Mouse (Mus musculus) hindlimb bud, embryonic 11.5 days (tissue): Measurements from ENCODE around the gene Olfr1356.
"Not testable (repeated sequence)": the region's sequence is repeated elsewhere in the genome, so short reads cannot be mapped to it uniquely, and the experiment has no call there.

Source experiments
- DNase-seq: peaks from one replicate; pipeline ENCODE4 v3.0.0-alpha.2; 2012; ENCODE audit warnings: low read depth, low spot score; ENCODE audit errors: extremely low spot score

Olfr1356 gene

DNA sequence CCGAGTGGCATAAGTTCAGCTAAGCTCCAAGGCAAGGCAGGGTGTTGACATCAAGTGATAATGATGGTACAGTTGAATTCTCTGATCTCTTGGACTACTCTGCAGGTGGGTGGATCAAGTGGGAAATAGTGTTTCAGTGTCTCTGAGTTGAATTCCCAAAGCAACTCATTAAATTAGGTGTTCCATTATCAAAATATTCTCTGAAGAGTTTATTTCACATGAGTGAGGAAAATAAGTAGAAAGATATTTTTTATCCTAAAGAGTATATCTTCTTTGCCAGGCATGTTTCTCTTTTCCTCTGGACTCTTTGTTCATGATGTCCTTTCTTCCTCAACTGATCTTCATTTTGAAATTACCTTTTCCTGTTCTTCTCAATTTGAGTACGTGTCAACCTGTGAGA is at the start of gene Olfr1356:
Gene Olfr1356 (minus strand): TSS at position 101 of the 400 bp plus-strand sequence.
- DNase-seq = no peak

GRCm38 (mm10) chr10:78875240-78875639 is 23.3 kb upstream of the Olfr1356 start, which contains the start of gene Olfr1355:
Gene Olfr1355 (plus strand): TSS chr10:78875540.
- no peak for DNase-seq

GRCm38 (mm10) chr10:78840456-78840855 is 11.5 kb downstream of the Olfr1356 start:
- DNase-seq = not testable (repeated sequence)

- no peak for DNase-seq
Observed at GRCm38 (mm10) chr10:78812358-78813060, 39.5 kb downstream of the Olfr1356 start.

GRCm38 (mm10) chr10:78801449-78801848 is 50.5 kb downstream of the Olfr1356 start:
- DNase-seq = no peak
